Mouse (Mus musculus): ENCODE measurements at regions not wholly inside any gene's neighbourhood (a gene's known extent, or its start where the extent isn't known, plus 50 kb on each side); places are given as distances from the start of the nearest gene placed in this dataset.

DNA sequence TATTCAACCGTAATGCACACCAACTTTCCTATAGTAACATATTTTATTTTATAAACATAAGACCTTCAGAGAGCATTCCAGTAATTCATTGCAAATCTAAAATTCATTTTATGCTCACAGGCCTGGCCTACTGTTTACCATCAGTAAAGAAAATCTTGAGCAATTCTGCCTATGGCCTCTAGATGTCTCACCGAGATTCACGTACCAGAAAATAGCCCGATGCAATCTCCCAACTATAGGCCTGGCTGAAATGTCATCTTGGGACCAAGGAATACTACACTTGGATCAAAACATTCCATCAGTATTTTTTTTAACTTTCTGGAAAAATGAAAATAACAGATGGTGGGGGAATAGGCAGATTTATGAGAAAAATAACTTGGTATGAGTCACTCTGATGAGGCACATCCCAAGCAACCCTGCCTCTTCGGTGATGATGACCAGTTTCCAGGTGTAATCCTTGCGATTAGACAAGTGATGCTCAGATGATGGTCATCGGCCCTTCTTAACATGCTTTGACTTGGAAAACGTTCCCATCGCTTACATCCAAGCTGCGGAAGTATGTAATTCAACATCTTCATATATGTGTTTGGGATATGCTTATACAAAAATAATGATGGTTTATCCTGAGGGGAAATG lies 439.9 kb downstream of the Nyap2 start:
- DNase-seq (ENCODE audit: extremely low read depth, insufficient read length, low spot score): no peak

DNA sequence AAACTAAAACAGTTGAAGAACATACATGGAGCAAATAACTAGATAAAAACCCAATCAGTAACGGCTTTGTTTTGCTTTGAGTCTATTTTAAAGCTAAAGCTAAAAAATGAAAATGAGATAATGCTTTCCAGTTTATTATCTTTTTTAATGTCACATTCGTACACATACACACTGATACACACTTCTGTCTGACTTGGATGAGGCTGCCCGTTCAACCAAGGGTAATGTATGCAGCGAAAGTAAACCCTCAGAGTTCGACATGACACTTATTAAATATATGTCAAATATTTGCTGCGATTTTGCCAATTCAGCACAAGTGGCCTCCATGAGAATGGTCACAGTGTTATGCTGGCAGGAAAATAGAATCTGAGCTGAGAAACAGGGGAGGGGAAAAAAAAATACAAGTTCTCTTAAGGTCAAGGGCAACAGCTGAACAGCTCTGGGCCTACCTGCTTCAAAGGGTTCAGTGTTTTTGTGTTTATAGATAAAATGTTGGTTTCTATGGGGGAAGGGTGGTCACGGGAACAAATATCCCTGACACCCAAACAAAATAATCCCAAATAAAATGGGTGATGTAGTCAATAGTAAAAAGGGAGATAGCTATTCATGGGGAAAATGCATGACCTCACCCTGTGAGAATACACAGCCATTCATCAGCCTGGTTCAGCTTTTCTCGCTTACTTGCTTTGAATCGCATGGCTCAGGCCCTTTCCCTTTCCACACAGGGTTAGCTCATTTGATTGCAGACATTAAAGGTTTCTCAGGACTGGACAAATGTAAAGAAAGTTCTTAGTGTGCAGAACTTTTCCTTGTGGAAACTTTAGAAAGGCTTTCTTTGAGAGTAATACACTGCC lies 443.9 kb downstream of the Nyap2 start:
- DNase-seq (ENCODE audit: extremely low read depth, insufficient read length, low spot score): no peak

DNA sequence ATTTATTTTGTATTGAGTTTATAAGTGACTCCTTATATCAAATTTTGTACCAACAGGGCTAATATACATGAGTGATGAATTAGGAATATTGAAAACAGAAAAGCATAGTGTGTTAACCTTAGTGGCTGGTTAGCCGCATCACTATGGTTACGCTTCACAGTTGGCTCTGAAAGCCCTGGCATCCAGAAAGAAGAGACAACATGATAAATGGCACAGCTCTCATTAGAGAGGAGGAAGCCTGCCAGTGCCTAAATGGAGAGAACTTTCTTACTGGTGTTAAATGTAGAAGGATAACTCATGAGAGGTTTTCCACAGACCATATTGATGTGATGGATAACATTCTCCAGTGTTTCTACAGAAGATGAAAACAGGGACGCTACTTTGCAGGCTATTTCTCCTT lies 446.2 kb downstream of the Nyap2 start:
- DNase-seq (ENCODE audit: extremely low read depth, insufficient read length, low spot score): no peak

DNA sequence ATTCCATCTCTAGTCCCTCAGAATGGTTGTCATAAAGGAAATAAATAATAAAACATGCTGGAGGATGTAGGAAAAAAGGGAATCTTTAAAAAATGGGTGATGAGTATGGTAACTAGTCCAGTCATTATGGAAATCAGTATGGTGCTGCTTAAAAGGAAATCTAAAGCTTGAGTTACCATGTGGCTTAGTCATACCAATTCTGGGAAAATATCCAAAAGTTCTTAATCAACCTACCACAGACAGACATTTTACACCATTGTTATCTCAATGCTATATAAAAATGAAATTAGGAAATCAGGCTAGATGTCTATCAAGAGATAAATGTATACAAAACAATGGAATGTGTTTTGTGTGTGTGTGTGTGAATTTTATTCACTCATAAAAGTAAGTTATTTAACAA lies 449.1 kb downstream of the Nyap2 start:
- peak; percentile 11 for DNase-seq (ENCODE audit: extremely low read depth, insufficient read length, low spot score)

DNA sequence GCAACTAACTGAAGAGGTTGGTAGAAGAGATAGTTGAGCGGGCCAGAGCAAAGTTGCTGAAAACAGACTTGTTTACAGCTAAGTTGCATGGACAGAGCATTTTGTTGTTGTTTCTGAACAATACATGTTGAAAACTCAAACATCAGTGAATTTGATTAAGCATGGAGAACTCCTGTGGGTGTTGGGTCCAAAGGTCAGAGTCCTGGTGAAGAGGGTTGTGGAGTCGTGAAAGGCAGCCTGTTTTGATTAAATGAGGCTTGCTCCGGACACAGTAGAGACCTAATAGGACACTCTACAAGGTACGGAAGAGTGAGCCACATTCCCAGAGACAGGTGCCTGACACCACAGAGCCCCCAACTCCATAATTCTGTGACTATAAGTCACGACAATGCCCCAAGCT lies 461.1 kb downstream of the Nyap2 start:
- no peak for DNase-seq (ENCODE audit: extremely low read depth, insufficient read length, low spot score)

DNA sequence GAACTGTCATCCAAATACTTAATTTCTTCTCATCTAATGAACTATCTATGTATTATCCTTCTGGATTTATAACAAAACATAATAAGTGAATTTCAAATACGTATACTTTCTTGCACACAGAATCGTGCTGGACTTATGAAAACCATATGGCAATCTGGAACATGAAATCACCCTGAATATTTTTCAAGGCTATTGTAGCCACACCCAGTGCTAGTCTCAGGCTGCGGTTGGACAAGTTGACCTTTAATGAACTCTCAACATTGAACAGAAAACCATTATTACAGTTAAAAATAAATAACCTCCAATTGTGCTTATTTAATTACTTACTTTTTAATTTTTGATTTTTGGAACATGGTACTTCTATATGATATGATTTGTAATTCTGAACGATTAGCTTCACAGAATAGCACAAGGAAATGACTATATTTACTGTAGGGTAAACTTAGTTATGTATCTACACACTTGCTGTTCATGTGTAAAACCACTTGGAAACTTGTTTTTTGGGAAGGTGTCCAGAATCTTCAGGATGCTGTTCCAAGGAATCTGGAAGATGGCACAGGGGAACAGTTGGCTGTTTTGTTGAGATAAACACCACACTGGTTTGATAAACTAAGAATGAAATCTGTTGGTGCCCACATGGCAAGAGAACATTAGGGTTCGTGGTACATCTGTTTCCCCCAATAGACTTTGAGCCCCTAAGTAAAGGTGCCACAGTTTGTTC lies 463.0 kb downstream of the Nyap2 start:
- no peak for DNase-seq (ENCODE audit: extremely low read depth, insufficient read length, low spot score)

DNA sequence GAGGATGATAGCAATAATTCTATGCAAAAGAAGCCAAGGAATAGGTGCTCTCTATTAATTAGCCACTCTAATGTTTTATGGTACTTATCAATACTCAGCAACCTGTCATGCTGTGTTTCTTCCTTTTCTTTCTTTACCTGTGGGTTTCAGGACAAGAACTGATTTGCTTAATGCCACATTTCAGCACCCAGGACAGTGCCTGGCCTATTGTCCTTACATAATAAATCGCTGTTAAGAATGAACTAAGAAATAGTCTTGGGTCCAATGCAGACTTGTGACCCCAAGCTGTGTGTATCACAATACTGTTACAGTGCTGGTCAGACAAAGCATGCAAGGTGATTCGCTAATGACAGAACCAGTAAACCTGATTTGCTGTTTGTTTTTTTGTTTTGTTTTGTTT lies 472.2 kb downstream of the Nyap2 start:
- DNase-seq (ENCODE audit: extremely low read depth, insufficient read length, low spot score): no peak

DNA sequence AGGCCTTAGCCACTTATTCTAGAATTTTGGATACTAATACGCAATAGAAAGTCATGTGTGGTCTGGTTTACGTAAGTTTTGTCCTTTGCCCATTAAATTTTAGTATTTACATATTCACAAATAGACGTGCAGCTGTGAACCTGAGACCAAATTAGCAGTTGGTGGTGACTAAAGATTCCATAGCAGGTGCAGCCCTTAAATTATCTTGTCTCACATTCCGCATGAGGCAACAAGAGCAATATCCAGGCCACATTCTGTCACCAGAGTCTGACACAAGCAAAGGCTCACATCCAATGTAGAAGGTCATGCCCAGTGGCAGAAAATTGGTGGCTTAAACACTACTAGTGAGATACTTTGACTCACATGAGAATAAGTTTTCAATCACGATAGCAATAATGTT lies 473.0 kb downstream of the Nyap2 start:
- DNase-seq (ENCODE audit: extremely low read depth, insufficient read length, low spot score): no peak

DNA sequence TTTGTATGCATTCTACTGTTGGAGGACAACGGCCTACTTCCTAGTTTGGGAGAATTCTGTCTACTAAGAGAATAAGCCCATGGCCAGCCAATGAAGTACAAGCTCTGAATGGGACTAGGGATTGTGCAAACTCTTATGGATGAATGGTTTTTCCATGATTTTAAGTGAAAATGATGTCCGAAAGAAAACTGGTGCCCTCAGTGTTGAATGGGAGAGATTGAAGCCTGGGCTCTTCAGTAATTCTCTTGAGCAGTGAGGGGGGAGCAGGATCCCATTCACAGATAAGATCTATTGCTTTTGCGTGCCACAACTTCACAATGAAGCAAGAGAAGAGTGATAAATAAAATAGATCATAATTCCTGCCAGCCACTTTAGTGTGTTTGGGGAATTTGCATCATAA lies 476.0 kb downstream of the Nyap2 start:
- no peak for DNase-seq (ENCODE audit: extremely low read depth, insufficient read length, low spot score)

DNA sequence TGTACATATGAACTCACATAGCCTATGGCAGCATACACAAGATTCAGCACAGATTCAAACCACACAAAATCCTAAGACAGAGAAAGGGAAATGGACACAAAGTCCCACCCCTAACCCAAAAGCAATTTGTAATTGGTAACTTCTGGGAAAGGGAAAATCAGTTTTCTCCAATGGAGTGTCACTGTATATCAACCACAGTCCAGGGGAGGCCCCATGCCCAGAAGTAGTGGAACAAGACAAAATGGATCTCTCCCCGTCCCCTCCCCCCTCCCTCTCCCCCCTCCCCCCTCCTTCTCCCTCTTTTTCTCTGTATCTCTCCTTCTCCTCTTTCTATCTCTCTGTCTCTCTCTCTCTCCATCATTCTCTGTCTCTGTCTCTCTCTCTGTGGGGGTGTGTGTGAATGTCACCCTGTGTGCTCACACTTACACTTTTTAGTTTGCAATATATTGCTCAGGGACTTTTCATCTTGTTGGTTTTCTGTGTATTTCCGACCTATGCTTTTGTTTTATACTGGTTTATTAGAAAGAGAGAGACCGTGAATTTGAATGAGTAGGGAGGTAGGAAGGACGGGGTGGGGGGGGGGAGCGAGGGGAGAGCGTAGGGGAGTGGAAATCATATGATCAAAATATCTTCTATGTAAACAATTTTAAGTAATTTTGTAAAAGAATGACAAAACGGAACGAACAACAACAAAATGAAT lies 500.4 kb downstream of the Nyap2 start:
- no peak for DNase-seq (ENCODE audit: extremely low read depth, insufficient read length, low spot score)

DNA sequence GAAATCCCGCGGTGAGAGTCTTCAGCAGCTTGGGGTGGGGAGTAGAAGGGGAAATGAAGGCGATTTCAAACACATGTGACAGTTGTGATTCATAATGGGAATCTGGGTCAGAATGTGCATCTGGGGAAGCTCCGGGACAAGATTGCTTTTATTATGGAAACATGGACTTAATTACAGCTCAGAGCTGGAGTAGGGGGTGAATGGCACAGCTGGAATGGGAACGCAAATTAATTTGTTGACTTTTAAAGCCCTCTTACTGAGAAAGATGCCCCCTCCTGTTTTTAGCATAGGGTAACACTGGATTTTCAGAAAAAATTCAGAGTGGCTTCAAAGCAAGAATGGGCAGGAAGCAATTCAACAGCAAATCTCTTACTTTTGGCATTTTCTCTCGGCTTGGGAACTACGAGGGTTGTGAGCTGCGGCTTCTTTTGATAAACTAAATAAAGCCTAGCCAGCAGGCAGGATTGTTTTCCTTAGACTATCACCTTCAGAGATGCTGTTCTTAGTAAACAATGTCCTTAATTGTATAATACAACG lies 501.0 kb downstream of the Nyap2 start:
- DNase-seq (ENCODE audit: extremely low read depth, insufficient read length, low spot score): no peak

DNA sequence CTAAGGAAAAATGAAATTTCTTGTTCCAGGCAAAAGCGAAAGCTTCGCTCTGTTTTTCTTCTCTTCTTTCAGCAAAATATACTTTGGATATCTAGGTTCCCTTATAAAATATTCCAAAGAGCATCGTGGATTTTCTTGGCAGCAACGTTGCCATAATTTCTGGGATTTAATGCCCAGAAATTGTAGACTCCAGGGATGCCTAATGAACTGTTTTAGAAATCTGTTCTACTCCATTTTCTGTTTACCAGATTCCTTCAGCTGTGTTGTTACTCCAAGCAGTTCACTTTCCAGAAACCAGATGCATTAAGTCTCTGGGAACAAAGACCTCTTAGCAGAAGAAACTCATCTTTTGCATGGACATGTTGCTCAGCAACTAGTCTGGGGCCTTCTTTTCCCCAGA lies 504.5 kb downstream of the Nyap2 start:
- DNase-seq (ENCODE audit: extremely low read depth, insufficient read length, low spot score): no peak

DNA sequence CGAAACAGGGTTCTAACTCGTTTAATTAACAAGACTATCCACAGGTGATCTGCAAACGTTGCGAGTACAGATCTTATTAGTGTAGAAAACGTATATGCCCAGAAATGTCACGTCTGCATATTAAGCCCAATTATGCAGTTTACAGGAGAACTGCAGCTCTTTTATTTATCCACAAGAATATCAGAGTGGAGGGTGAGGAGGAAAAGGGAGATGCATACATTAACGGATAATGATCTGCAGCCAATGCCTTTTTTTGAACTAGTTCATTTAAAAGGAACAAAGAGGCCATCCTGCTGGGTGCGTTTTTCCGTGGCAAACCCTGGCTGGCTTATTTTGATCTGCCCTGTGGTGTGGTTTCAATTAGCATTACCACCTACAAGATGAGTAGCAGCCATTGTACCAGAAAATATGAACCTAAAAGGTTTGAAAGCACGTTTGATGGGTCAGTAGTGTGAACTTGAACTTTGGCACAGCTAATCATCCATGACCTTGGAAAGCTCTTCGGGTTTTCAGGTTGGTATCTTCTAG lies 511.1 kb downstream of the Nyap2 start:
- DNase-seq (ENCODE audit: extremely low read depth, insufficient read length, low spot score): no peak

DNA sequence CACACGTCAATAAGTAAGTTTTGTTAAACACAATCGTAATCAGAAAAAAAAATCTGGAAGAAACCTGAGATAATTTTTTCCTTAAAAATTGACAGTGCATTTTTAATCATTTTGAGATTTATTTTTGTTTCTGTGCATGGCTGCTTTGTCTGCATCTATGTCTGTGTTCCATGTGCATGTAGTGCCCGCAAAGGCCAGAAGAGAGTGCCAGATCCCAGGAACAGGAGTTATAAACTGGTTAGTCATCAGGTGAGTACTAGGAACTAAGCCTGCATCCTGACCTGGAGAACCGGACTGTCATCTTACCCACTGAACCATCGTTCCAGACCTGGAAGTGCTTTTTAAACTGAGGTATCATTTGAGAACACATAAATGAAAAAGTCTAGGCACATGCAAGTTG lies 514.9 kb downstream of the Nyap2 start:
- DNase-seq (ENCODE audit: extremely low read depth, insufficient read length, low spot score): peak; percentile 7

DNA sequence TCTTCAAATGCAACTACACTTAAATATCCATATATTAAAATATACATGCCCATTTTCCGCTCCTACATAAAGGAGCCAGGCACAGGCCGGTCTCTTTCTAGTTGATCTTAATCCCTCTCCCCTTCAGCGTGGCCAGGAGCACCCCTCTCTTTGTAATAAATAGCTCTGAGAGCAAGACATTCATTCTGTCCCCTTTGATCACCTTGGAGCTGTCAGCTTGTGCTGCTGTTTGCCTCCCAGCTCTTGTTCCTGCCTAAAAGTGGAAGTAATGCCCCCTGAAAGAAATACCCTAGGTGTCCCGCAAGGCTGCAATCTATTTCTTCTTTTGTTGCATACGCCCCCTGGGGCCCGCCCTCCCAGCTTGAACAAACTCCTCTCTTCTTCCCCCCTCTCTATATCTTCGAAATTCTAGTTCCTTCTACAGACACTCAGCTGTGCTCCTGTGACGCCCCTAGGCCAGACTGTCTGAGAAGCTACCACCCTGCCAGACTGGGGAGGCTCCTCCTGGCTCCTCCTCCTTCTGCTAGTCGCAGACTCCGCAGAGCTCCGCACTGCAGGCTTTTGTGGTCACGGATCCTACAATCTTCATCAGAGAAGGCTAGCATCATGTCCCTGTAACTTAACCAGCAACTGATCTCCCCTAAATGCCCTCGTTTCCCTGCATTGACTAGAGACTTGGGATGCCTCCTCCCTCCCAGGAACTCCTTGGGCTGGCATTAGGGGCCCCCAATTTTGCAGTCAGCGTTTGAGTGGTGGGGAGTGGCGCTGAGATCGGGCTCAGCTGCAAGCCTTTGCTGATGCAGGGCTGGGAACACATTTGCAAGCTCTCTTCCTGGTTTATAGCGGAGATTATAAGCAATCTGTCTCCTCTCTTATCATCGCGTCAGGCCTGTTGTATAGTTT lies 516.8 kb downstream of the Nyap2 start:
- no peak for DNase-seq (ENCODE audit: extremely low read depth, insufficient read length, low spot score)

DNA sequence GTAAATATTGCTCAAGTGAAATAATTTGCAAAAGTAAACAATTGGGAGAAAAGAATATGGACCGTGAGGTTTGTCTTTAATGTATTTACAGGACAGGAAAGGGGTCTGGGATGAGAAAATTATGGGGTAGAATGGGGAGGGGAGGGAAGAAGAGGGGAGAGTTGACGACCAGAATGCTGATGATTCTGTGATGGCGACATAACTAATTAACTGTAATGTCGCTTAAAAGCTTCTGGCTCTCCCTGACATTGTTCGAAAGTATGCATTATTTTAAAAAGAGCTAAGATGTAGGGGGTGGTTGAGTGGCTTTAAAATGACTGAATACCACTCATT lies 517.4 kb downstream of the Nyap2 start:
- no peak for DNase-seq (ENCODE audit: extremely low read depth, insufficient read length, low spot score)

DNA sequence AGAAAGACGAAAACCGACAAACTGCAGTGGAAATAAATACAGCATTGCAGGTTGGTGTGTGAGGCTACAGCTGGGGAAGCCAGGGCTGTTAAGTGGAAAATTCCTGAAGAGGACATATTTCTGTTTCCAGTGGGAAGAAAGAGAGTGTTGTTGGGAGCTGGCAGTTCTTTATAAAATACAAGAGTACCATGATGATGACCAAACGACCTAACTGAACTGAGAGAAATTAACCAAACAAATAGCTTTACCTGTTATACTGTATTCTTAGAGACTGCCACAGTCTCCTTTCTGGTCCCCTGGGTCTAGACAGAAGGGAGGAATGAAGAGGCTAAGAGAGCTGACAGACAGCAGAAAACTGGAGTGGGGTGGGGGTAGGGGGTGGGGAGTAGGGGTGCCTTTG lies 517.9 kb downstream of the Nyap2 start:
- no peak for DNase-seq (ENCODE audit: extremely low read depth, insufficient read length, low spot score)

DNA sequence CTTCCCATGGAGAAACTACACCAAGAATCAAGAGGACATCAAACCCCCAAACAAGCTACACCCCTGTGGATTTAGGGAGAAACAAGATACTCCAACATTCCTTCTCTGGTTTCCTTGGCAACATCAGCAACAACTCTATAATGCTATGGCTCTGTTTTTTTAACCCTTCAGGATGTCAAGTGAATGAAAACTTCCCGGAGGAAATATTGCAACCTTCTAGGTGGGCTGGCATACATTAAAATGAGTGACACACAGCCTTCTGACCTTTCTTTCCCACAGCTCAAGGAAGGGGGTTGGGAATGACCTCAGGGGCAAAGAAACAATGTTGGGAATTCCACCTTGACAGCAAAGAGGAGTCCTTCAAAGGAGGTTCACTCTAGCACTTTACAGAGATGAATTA lies 532.0 kb downstream of the Nyap2 start:
- DNase-seq (ENCODE audit: extremely low read depth, insufficient read length, low spot score): no peak

DNA sequence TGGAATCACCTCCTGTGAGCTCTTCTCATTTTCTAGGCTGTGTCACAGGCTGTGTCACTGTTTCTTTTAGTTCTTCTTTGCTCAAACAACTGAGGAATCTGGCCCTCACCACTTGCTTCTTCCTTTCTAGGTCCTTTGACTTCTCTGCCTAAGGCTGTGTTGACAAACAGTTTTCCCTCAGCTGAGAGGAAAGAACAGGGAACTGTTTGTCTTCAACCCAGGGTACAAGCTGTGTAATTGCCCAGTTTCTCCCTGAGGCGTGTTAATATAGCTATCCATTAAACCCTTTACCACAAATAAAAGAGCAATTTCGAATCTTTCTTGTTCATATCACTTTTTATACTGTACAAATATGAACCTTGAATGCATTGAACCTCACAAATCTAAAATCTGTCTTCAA lies 542.1 kb downstream of the Nyap2 start:
- no peak for DNase-seq (ENCODE audit: extremely low read depth, insufficient read length, low spot score)

DNA sequence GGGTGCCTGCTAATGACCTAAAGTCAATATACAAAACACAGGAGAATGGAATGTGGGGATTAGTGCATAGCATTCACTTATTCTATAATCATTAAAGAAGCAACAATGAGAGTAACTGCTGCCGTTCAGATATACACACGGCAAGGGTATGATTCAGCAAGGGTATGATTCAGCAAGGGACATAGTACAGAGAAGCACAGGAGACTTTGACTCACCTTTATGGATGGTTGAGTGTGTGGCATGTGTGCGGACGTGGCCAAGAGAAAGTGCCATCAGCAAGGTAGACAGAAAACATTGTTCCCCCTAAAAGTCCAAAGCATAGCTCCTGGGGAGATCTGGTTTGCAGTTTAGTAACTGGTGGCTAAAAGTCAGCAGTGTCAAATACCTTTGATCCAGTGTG lies 547.4 kb downstream of the Nyap2 start:
- DNase-seq (ENCODE audit: extremely low read depth, insufficient read length, low spot score): peak; percentile 25
